Mouse (Mus musculus) embryo, embryonic 9.5 days (tissue): Measurements from ENCODE around the gene Tk1.
"Not testable (repeated sequence)": the region's sequence is repeated elsewhere in the genome, so short reads cannot be mapped to it uniquely, and the experiment has no call there.

Experiments
- DNase-seq: peaks from one replicate; pipeline ENCODE4 v3.0.0-alpha.2; 2017; ENCODE audit errors: extremely low spot score

The Tk1 gene

GRCm38 (mm10) chr11:117822728-117823241, 3.1 kb downstream of the Tk1 start:
- DNase-seq = no peak

DNA sequence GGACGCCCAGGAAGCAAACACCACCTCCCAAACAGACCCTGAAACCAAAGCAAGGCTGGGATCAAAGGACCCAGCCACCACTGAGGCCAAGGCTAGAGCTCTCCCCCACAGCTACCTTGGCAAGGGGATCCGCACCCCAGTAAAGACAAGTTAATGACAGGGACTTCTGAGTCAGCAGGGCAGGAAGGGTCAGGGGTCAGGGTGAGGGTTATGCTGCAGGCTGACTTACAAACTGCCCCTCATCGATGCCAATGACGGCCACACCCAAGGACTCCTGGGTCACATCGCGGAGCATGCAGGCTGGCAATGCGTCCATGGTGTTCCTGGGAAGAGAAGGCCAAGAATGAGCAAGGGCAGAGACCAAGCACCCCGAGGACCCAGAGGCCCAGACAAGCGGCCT, 4.0 kb downstream of the Tk1 start:
- DNase-seq = no peak

- no peak for DNase-seq
These were observed 5.7 kb downstream of the Tk1 start for GRCm38 (mm10) chr11:117820173-117820572.

GRCm38 (mm10) chr11:117819095-117819494, 6.8 kb downstream of the Tk1 start:
- DNase-seq = no peak

DNA sequence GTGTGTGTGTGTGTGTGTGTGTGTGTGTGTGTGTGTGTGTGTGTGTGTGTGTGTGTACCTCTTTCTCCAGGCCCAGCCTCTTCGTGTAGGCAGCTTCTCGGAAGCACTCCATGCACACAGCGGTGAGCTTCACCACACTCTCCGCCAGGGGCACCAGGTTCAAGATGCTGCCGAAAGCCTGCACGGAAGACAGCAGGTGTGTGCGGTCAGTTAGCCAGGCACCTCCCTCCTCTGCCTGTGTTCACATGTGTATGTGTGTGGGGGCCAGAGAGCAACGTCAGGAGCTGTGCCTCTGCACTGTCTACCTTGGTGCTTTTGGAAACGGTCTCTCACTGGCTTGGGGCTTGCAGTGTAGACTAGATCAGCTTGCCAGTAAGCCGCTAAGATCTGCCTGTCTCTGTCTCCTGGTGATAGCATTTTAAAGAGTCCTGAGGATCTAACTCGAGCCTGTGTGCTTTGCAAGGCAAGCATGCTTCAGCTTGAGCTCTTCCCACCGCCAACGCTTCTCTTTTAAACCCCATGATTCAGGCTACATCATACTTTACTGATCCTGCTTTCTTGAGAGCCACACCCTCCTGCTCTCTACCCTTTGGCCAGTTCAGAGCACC, 9.4 kb downstream of the Tk1 start:
- DNase-seq = no peak

DNA sequence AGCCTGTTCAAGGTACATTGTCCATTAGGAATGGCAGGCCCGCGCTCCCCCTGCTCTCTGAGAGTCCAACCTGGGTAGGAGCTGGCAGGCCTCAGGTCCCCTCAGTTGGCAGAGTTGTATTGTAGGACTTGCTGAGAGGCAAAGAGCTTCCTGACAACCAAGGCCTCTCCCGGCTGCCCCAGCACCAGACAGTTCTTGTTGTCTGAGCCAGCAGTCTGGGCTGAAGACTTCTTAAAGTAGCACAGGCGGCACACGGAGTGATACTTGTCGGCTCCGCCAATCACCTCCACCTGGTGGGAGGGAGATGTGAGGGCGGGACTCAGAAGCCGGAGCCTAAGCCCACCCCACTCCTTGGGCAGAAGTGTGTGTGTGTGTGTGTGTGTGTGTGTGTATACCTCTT, 10.0 kb downstream of the Tk1 start:
- DNase-seq = not testable (repeated sequence)

DNA sequence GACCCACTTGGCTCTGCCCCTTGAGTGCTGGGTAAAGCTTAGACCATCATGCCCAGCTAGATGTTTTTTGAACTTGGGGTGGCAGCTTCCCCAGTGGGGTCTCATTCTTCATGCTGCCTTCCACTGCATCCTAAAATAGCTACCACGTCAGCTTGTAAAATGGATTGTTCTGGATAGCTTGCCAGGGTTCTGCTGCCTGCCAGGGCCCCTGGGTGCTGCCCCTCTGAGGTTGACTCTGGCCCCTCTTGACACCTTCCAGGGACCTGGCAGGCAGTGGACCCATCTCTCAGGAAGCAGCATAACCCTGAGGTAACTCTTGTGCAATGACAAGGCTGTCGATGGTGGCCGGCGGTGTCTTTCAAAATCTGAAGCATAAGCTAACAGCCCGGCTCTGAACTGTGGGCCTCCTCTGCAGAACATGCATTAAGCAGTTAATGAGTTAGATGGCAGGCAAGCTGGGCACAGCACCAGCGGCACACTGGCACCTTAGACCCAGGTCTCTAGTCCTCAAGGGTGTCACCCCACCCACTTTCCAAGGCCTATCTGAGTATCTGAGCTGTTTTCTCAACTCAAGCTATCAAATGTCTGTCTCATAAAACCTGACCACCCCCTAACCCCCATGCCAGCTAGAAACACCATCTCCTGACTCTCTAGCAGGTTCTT, 11.1 kb downstream of the Tk1 start:
- DNase-seq = no peak

DNA sequence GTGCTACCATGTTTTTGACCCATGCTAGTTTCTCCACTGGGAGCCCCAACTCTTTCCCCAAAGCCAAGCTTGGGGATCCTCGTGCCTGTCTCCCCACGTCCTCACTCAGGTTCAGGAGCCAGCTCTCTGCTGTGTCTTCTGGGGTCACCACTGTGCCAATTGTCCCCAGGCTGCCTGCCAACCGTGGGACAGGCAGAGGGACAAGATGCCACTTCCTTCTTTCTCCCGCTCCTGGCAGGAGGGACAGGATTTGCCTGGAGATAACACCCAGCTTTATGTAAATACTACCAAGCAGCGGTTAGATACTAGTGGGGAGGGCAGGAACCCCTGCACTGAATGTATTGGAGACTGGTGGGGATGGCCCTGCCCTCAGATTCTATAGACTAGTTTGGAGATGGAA, 12.0 kb downstream of the Tk1 start:
- no peak for DNase-seq

- DNase-seq = peak; percentile 80
These were observed 15.4 kb downstream of the Tk1 start for GRCm38 (mm10) chr11:117810401-117811046.

- peak; percentile 86 for DNase-seq
These were observed 16.2 kb downstream of the Tk1 start, which contains the start of the genes Gm20708 and Syngr2 for GRCm38 (mm10) chr11:117809407-117810311. TSS of gene Gm20708 (plus strand) at chr11:117809668. TSS of gene Syngr2 (plus strand) at chr11:117809668.

GRCm38 (mm10) chr11:117806781-117807180, 19.1 kb downstream of the Tk1 start:
- no peak for DNase-seq

DNA sequence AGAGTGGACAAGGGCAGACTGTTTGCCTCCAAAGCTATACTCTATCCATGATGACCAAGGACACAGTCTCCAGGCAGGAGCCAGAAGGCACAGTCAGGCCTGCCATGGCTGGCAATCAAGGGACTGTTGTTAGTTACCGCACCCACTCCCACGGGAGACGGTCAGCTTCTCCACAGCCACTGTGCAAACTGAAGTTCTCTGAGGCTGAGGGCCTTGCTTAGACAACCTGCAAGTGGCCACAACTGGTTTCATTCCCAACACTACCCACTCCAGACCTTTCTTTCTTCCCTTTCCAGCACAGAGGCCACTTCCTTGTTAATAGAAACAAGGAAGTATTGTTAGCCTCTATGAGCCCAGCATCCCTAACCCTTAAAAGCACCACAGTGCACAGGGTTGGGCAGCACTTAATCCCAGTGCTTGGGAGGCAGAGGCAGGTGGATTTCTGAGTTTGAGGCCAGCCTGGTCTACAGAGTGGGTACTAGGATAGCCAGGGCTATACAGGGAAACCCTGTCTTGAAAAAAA, 22.7 kb downstream of the Tk1 start:
- no peak for DNase-seq

DNA sequence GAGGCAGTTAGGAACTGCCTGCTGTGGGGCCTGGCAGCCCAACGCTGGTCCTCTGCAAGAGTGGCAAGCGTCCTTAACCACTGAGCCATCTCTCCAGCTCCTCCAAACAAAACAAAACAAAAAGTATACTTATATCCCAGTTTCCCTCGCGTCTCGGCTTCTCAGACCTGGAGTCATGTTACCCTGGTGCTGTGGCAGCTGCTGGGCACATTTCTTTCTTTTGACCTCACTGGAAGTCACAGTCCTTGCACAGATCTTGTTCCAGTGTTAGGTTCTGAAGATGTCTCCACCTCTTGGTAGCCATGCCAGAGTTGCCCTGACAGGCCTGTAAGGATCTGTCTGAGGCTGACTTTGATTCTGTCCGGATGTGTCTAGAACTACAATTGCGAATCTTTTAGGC, 24.2 kb downstream of the Tk1 start:
- DNase-seq = no peak

DNA sequence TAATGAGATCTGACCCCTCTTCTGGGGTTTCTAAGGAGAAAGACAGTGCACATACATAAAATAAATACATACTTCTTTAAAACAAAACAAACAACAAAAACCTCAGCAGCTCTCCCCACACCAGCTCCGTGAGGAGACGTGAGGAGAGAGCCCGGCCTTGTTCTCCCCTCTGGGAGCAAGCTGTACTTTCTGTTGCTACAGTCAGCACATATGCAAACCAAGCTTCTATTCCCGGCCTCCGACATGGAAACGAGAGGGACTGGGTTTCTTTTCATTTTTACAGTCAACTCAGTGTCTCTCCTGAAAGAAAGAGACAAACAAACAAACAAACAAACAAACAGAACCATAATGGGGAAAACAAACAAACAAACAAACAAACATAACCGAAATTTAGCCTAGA, 25.9 kb downstream of the Tk1 start:
- no peak for DNase-seq

DNA sequence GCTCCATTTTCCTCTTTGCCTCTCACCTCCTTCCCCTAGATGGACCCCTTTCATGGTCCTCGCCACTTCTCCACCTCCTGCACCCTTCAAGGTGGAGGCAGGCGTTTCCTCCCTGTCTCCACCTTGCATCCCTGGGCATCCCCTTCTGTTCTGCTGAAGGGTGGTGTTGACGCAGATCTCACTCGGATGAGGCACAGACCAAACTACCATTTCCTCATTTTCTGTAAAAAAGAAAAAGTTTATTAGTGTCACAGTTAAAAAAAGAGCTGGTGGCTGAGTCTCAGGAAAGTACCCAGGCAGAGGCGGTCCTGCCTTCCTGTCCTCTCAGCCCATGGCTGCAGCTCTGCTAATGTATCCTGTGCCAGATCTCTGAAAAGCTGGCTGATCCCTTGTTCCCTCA, 26.7 kb downstream of the Tk1 start:
- no peak for DNase-seq

DNA sequence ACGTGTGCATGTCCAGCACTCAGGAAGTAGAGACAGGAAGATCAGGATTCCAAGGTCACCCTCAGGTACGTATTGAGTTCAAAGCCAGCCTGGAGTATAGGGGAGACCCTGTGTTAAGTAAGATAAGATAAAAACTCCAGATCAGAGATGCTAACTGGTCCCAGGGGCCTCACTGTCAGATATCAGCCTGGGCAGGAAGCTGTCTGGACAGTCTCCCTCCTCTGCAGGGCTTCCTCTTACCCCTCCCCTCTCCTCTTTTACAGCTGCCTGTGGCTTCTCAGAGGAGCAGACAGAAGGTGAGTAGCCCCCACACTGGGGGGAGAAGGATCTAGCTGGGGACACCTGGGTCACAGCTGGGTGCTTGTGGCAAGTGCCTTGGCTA, 27.7 kb downstream of the Tk1 start:
- DNase-seq = no peak

GRCm38 (mm10) chr11:117797511-117798159, 28.3 kb downstream of the Tk1 start, which contains the start of gene 6030468B19Rik:
TSS of gene 6030468B19Rik (plus strand) at chr11:117797660.
- DNase-seq = no peak

- no peak for DNase-seq
These were observed 28.9 kb downstream of the Tk1 start for GRCm38 (mm10) chr11:117796954-117797353.

DNA sequence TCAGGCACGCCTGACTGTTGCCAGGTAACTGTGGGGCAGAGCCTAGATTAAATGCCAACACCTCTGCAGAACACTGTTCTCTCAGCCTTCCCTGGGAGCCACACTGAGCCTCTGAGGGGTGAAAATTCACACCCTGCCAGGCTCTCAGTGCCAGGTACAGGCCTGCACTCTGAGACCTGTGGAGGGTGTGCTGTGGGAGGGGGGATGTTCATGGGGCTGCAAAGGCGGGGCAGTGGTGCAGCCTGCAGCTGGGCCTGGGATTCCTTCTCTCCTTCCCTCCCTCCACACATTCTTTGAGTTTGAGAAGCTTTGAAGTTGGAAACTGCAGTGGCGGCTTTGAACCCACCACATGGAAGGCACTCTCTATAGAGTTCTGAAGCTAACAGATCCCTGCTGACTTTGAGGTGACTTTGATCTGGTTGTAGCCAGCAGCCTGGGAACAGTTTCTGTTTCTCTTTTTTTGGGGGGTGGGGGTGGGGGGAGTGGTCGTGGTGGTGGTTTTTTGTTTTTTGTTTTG, 31.8 kb downstream of the Tk1 start:
- DNase-seq = no peak

DNA sequence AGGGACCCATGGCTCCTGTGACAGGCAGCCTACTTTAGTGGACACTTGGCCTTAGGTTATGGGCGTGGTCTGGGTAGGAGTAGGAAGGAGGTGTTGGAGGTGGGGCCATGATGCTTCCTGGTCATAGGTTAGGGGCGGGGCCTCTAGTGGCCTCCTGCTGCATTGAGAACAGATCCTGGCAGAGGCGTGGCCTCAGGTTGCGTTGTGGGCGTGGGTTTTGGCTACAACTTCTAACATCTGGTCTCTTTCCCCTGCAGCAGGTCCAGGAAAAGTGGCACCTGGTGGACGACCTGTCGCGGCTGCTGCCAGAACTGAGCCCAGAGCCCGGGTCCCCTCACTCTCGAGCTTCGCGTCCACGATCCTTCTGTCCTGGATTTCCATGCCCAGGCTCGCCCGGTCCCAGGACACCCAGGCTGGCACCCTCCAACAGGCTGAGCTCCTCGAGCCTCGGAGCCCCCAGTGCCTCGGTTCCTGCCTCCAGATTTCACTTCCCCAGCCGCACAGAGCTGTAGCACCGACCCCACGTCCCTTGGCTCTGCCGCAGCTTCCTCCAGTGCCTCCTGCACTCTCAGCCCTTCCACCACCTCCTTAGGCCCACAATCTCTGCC, 33.5 kb downstream of the Tk1 start:
- DNase-seq = peak; percentile 68

- no peak for DNase-seq
These were observed 34.5 kb downstream of the Tk1 start for GRCm38 (mm10) chr11:117791441-117791761.
